Mouse (Mus musculus): ENCODE data around the gene Fbxl14.

GRCm38 (mm10) chr6:119489765-119490164, 10.3 kb downstream of the Fbxl14 start:
- TF ChIP-seq CTCF (conservative IDR thresholded peaks at IDR 0.05; ENCODE audit: low read length) (peak; percentile 69), NANOG (IDR thresholded peaks at IDR 0.05; ENCODE audit: borderline replicate concordance, low read length) (no peak)
